Mouse (Mus musculus): ENCODE data around the gene Shisa6.

- TF ChIP-seq POLR2A (IDR thresholded peaks at IDR 0.05; ENCODE audit: low read depth, low read length) (no peak), CTCF (IDR thresholded peaks at IDR 0.05; ENCODE audit: extremely low read depth, insufficient read length, insufficient replicate concordance, low read depth, low read length) (no peak)
These were observed 337.0 kb downstream of the Shisa6 start for GRCm38 (mm10) chr11:66188627-66189287.

Data from small intestine, adult 2 months (tissue).